Mouse (Mus musculus) liver, embryonic 18 days (tissue): Measurements from ENCODE around the gene Ybx3. TPM values are rescaled to one million over a fixed set of nuclear protein-coding genes. Genes with fewer than 3 reads are reported as not detected.

Experiments
- polyA plus RNA-seq: library from polyadenylated mRNA; depleted of rRNA; stranded (reverse); fragments of >200 nt; gene quantifications from 2 replicates; pipeline ENCODE4 v1.2.3, GENCODE M21; 2012; rRNA removed

Gene Ybx3
- polyA plus RNA-seq: 85.8 and 102 TPM in 2 replicates

GRCm38 (mm10) chr6:131388040-131389021, at the start of gene Ybx3:
Gene Ybx3 (minus strand): TSS chr6:131388476.

GRCm38 (mm10) chr6:131353352-131353919, 34.8 kb downstream of the Ybx3 start, which contains the start of gene Styk1:
Gene Styk1 (minus strand): TSS chr6:131353597.

Other genes with a start within 250 kb of the Ybx3 start
- gene Klra2, start 141.1 kb downstream of the Ybx3 start, polyA plus RNA-seq: 1.3 and 1.4 TPM in 2 replicates
- gene Magohb, start 95.2 kb downstream of the Ybx3 start, polyA plus RNA-seq: 9.6 and 10.5 TPM in 2 replicates
- 0.20 and 0.22 TPM in 2 replicates for gene Styk1, start 34.9 kb downstream of the Ybx3 start, polyA plus RNA-seq
- not detected in 2 replicates for gene 5430401F13Rik, start 97.9 kb upstream of the Ybx3 start, polyA plus RNA-seq
- not detected in 2 replicates for gene Gm6619, start 97.9 kb upstream of the Ybx3 start, polyA plus RNA-seq
- not detected in 2 replicates for gene Tas2r130, start 242.4 kb upstream of the Ybx3 start, polyA plus RNA-seq